Mouse (Mus musculus): ENCODE results near the gene Gm26661. TPM values are rescaled to one million over a fixed set of nuclear protein-coding genes. Genes with fewer than 3 reads are reported as not detected.

Gene Gm26661
- polyA plus RNA-seq, 1 experiment from 2014 or later = not detected

Other genes starting within 250 kb of the Gm26661 start
- 0.34 and 0.44 TPM in 2 replicates for gene Gm3558, start 223.0 kb upstream of the Gm26661 start, polyA plus RNA-seq (2015; fragmentation: Nextera tagmentation; extraction: Ambion mirVana)
- gene Gm10338, start 196.0 kb upstream of the Gm26661 start, polyA plus RNA-seq (2015; fragmentation: Nextera tagmentation; extraction: Ambion mirVana) = not detected in 2 replicates
- not detected in 2 replicates for gene Gm10128, start 147.6 kb upstream of the Gm26661 start, polyA plus RNA-seq (2015; fragmentation: Nextera tagmentation; extraction: Ambion mirVana)
- 7.4 and 12.1 TPM in 2 replicates for gene Flnb, start 26.4 kb downstream of the Gm26661 start, polyA plus RNA-seq (2015; fragmentation: Nextera tagmentation; extraction: Ambion mirVana)
- gene Gm45521, start 165.7 kb downstream of the Gm26661 start, polyA plus RNA-seq (2015; fragmentation: Nextera tagmentation; extraction: Ambion mirVana) = not detected in 2 replicates
- 0.13 and 0.74 TPM in 2 replicates for gene Dnase1l3, start 203.0 kb downstream of the Gm26661 start, polyA plus RNA-seq (2015; fragmentation: Nextera tagmentation; extraction: Ambion mirVana)
- 9.9 and 14.7 TPM in 2 replicates for gene Abhd6, start 211.3 kb downstream of the Gm26661 start, polyA plus RNA-seq (2015; fragmentation: Nextera tagmentation; extraction: Ambion mirVana)

Measured in heart, embryonic 15.5 days (tissue).